24 mouse cellular contexts compared by ENCODE assay signal in genomic region chr11:95467731-95468130, GRCm38 (mm10). TPM values are rescaled to one million over a fixed set of nuclear protein-coding genes. Genes with fewer than 3 reads are reported as not detected.
DNase-seq lines count a peak whose midpoint lies in the region; ATAC-seq lines count a peak whose summit lies in the region.
"Had no signal": no experiment of that assay in that cellular context is flagged by ENCODE, and none has a peak within 500 bp of the region (broad histone marks: within the 10 kb centered on the region; RNA-seq: fewer than 3 reads in every experiment).

No protein-coding gene starts in this region.

- H3K27me3 ChIP-seq in midbrain, embryonic 11.5 days (ENCODE audit: control insufficient read depth, insufficient read depth, low read length) = no peaks in the 10 kb centered on the region
- no peaks in the 10 kb centered on the region for H3K27me3 ChIP-seq in midbrain, embryonic 13.5 days
- no peaks in the 10 kb centered on the region for H3K27me3 ChIP-seq in limb, embryonic 10.5 days (ENCODE audit: low read depth, poor library complexity, severe bottlenecking)
- H3K27me3 ChIP-seq: embryonic facial prominence, embryonic 15.5 days; forebrain, embryonic 12.5 days; intestine, embryonic 15.5 days; kidney, embryonic 15.5 days had no signal

- 96% methylated on average over 1 of the region's 1 CpGs for WGBS in midbrain, embryonic 11.5 days
- 81% methylated on average over 1 of the region's 1 CpGs for WGBS in midbrain, embryonic 13.5 days
- 93% methylated on average over 1 of the region's 1 CpGs for WGBS in limb, embryonic 10.5 days

- no peaks in the 10 kb centered on the region for H3K36me3 ChIP-seq in midbrain, embryonic 11.5 days (ENCODE audit: control insufficient read depth, insufficient read depth, low read length)
- H3K36me3 ChIP-seq in midbrain, embryonic 13.5 days = peaks cover 11% of the 10 kb centered on the region
- H3K36me3 ChIP-seq in limb, embryonic 10.5 days = peaks cover 25% of the 10 kb centered on the region
- H3K36me3 ChIP-seq: intestine, embryonic 15.5 days had no signal

- ATAC-seq in midbrain, embryonic 11.5 days (ENCODE audit: low FRiP score) = no peak
- ATAC-seq in midbrain, embryonic 13.5 days = no peak
- ATAC-seq: intestine, embryonic 15.5 days had no signal

- H3K4me2 ChIP-seq in midbrain, embryonic 11.5 days = no peak overlapping the region
- H3K4me2 ChIP-seq in midbrain, embryonic 13.5 days (replicated peaks) = no peak overlapping the region
- H3K4me2 ChIP-seq: embryonic facial prominence, embryonic 15.5 days; forebrain, embryonic 12.5 days; hindbrain, embryonic 14.5 days; intestine, embryonic 15.5 days; kidney, embryonic 15.5 days had no signal

- H3K9ac ChIP-seq in midbrain, embryonic 11.5 days (ENCODE audit: low read length) = no peak overlapping the region
- no peak overlapping the region for H3K9ac ChIP-seq in midbrain, embryonic 13.5 days (replicated peaks)
- H3K9ac ChIP-seq: embryonic facial prominence, embryonic 15.5 days; forebrain, embryonic 12.5 days; hindbrain, embryonic 14.5 days; intestine, embryonic 15.5 days; kidney, embryonic 15.5 days had no signal

- H3K4me3 ChIP-seq in midbrain, embryonic 11.5 days (ENCODE audit: low read depth, low read length) = no peak overlapping the region
- H3K4me3 ChIP-seq in midbrain, embryonic 13.5 days (replicated peaks) = no peak overlapping the region
- H3K4me3 ChIP-seq in limb, embryonic 10.5 days = no peak overlapping the region
- H3K4me3 ChIP-seq: embryonic facial prominence, embryonic 15.5 days; forebrain, embryonic 12.5 days; intestine, embryonic 15.5 days; kidney, embryonic 15.5 days had no signal

- DNase-seq in midbrain, embryonic 11.5 days (ENCODE audit: low spot score, missing footprints) = peak; percentile 49
- DNase-seq in NIH3T3 (ENCODE audit: low read depth) = peak; percentile 93
- peak; percentile 53 to 57 for DNase-seq in adrenal gland, postnatal 36 days
- DNase-seq in telencephalon, adult 2 months (ENCODE audit: low read depth, low spot score) = peak; percentile 28
- no peak for DNase-seq in right cerebral cortex, postnatal 10 days (ENCODE audit: low spot score in 2 of 2)
- no peak for DNase-seq in limb, embryonic 10.5 days (ENCODE audit: low spot score)
- DNase-seq in neural tube, embryonic 10.5 days (ENCODE audit: extremely low spot score, low spot score) = no peak
- DNase-seq: cerebellum, postnatal 25 days; gastrocnemius, postnatal 10 days; heart, adult 18-20 months; heart, postnatal 36 days; kidney, postnatal 4 days; liver; midbrain, embryonic 14.5 days; spleen, adult 18-20 months; thymus, adult 2 months had no signal

- no peaks in the 10 kb centered on the region for H3K9me3 ChIP-seq in midbrain, embryonic 11.5 days (ENCODE audit: control insufficient read depth, low read length)
- no peaks in the 10 kb centered on the region for H3K9me3 ChIP-seq in midbrain, embryonic 13.5 days
- no peaks in the 10 kb centered on the region for H3K9me3 ChIP-seq in limb, embryonic 10.5 days (replicated peaks)
- H3K9me3 ChIP-seq: embryonic facial prominence, embryonic 15.5 days; forebrain, embryonic 12.5 days; intestine, embryonic 15.5 days; kidney, embryonic 15.5 days had no signal

- H3K27ac ChIP-seq in midbrain, embryonic 11.5 days (ENCODE audit: low read depth, low read length) = no peak overlapping the region
- H3K27ac ChIP-seq in midbrain, embryonic 13.5 days = no peak overlapping the region
- no peak overlapping the region for H3K27ac ChIP-seq in limb, embryonic 10.5 days
- H3K27ac ChIP-seq: embryonic facial prominence, embryonic 15.5 days; forebrain, embryonic 12.5 days; hindbrain, embryonic 14.5 days; intestine, embryonic 15.5 days; kidney, embryonic 15.5 days had no signal

- H3K4me1 ChIP-seq in midbrain, embryonic 11.5 days (ENCODE audit: control insufficient read depth, insufficient read depth, low read length) = no peaks in the 10 kb centered on the region
- H3K4me1 ChIP-seq in midbrain, embryonic 13.5 days (replicated peaks) = no peaks in the 10 kb centered on the region
- no peaks in the 10 kb centered on the region for H3K4me1 ChIP-seq in limb, embryonic 10.5 days
- H3K4me1 ChIP-seq: embryonic facial prominence, embryonic 15.5 days; forebrain, embryonic 12.5 days; intestine, embryonic 15.5 days; kidney, embryonic 15.5 days had no signal

RNA-seq across cellular contexts. Expression of gene Nxph3, which starts 46.6 kb away (rescaled TPM):
- 0.20 and 0.37 TPM in 2 replicates for polyA plus RNA-seq in midbrain, embryonic 11.5 days (2014; fragmentation: Nextera tagmentation; extraction: Ambion mirVana)
- polyA plus RNA-seq in midbrain, embryonic 13.5 days (2015; fragmentation: Nextera tagmentation; extraction: Ambion mirVana) = 1.2 and 1.9 TPM in 2 replicates
- 1 to 10 TPM; 1.6 to 6.0 TPM for total RNA-seq in adrenal gland, postnatal 36 days (2021)
- polyA plus RNA-seq in limb, embryonic 10.5 days (2016; fragmentation: Nextera tagmentation; extraction: Ambion mirVana) = 0.38 and 0.66 TPM in 2 replicates
- total RNA-seq: megakaryocyte progenitor cell, adult 5-6 weeks had no signal
- polyA plus RNA-seq: liver, embryonic 16.5 days had no signal

RNA-seq across cellular contexts. Expression of gene Spop, which starts 53.9 kb away (rescaled TPM):
- 132 and 162 TPM in 2 replicates for polyA plus RNA-seq in midbrain, embryonic 11.5 days (2014; fragmentation: Nextera tagmentation; extraction: Ambion mirVana)
- 199 and 202 TPM in 2 replicates for polyA plus RNA-seq in midbrain, embryonic 13.5 days (2015; fragmentation: Nextera tagmentation; extraction: Ambion mirVana)
- total RNA-seq in adrenal gland, postnatal 36 days (2021) = 100 to 1,000 TPM; 154 TPM
- polyA plus RNA-seq in limb, embryonic 10.5 days (2016; fragmentation: Nextera tagmentation; extraction: Ambion mirVana) = 95.3 and 123 TPM in 2 replicates

Comparison
In these comparisons a context has a peak if more than half of its experiments do, and no peak if none do; other contexts are left out.
1. DNase-seq: peak in midbrain, embryonic 11.5 days (single experiment), NIH3T3 (single experiment), adrenal gland, postnatal 36 days (2 of 2) and telencephalon, adult 2 months (single experiment); none in right cerebral cortex, postnatal 10 days (0 of 2), limb, embryonic 10.5 days (single experiment) and neural tube, embryonic 10.5 days (single experiment).